Mouse (Mus musculus) lung, postnatal 0 days (tissue): ENCODE data around the gene Patj.

Experiments
- CTCF ChIP-seq: IDR thresholded peaks from 2 replicates; pipeline ENCODE4 v1.5.1; 2016; ENCODE audit warnings: antibody characterized with exemption, mild to moderate bottlenecking
- EP300 ChIP-seq: IDR thresholded peaks from 2 replicates; pipeline ENCODE4 v1.6.1; 2016; ENCODE audit warnings: antibody characterized with exemption, mild to moderate bottlenecking, control low read depth

GRCm38 (mm10) chr4:98635140-98635837 is 239.7 kb downstream of the Patj start:
- TF ChIP-seq EP300 (no peak), CTCF (no peak)
